Mouse (Mus musculus) embryonic fibroblast, embryonic 13.5 days (primary cell): ENCODE measurements around the gene Fadd.
A peak's percentile ranks its signal among the peaks of the same experiment; 100 is the strongest.

ENCODE experiments used
- CTCF ChIP-seq: IDR thresholded peaks from 2 replicates; pipeline ENCODE4 v1.5.1; 2011; ENCODE audit warnings: mild to moderate bottlenecking, control low read depth, low read length, moderate library complexity, borderline replicate concordance; ENCODE audit not compliant: insufficient read depth
- POLR2A ChIP-seq: IDR thresholded peaks from 2 replicates; pipeline ENCODE4 v1.6.1; 2011; ENCODE audit warnings: low read depth, mild to moderate bottlenecking, control low read depth, low read length, moderate library complexity

DNA sequence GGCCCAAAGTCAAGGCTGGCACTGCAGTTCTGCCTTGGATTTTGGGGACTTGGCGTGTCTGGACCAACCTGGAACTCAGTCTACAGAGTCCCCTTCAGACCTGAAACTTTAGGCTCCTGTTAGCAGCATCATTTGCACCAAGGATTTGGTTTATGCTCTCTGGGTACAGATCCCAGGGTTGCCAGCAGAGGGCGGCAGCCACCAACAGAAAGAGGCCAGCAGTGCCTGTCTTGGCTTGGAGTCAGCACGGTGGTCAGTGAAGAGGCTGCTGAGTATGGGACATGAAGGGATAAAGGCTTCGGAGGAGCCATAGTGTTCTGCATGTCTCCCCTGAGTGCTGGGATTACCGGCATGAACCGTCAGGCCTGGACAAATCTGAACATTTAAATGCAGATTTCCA, 3.4 kb upstream of the Fadd start:
- TF ChIP-seq CTCF (peak; percentile 94), POLR2A (no peak)
